Mouse (Mus musculus): ENCODE data around the gene Mgp.

Gene Mgp

DNA sequence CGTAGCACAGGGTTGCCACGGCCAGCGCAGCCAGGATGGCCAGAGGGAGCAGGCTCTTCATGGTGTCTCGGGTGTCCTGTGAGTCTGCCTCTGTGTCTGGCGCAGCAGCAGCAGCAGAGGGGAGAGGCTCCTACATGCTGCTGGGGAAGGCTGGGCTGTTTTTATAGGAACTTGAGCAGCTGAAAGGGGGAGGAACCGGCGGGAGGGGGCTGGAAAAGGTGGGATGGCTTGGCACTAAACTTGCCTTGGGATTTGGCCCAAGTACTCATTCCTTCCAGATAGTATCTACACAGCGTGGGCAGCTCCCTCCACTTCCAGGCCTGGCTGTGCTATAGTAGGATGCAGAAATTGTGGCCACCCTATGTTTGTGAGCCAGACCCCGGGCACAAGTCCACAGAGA lies at the start of gene Mgp:
Gene Mgp (minus strand): TSS at position 154 of the 400 bp plus-strand sequence.
- no peak for DNase-seq (ENCODE audit: low spot score)

DNA sequence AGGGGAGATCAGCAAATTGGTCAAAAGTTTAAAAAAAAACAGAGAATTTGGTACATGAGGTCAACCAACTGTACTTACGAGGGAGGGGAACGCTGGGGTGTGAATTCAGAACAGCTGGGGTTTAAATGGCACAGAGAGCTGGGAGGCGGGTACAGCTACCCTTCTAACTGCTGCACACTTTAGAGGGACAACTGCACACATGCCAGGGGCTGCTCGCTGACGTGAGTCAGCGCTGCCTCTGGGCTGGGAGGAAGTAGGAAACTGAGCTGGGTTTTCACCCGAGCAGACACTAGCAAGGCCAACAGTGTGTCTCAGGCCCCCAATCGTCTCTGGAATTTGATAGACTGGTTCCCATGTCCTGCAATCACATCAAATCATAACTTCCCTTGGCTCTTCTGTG lies 49.4 kb upstream of the Mgp start:
- DNase-seq (ENCODE audit: low spot score): no peak

DNA sequence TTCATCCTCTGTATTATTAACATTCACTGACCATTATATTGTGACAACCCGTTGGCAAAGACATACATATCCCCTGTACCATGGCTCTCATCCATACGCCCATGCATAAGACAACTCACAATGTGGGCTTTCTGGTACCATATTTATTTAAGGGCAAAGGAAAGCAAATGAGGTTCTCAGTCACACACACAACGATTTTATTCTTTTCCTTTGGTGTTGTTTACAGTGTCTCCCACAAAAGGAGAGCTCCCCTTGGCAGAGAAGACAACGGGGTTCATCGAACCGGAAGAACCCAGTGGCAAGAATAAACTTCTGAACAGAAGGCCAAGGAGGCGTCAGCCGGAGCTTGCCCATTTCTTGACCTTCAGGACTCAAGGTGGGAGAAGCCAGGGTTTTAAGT lies 47.9 kb upstream of the Mgp start, which contains the start of gene Pde6h:
Gene Pde6h (plus strand): TSS at position 301 of the 400 bp plus-strand sequence.
- no peak for DNase-seq (ENCODE audit: low spot score)

DNA sequence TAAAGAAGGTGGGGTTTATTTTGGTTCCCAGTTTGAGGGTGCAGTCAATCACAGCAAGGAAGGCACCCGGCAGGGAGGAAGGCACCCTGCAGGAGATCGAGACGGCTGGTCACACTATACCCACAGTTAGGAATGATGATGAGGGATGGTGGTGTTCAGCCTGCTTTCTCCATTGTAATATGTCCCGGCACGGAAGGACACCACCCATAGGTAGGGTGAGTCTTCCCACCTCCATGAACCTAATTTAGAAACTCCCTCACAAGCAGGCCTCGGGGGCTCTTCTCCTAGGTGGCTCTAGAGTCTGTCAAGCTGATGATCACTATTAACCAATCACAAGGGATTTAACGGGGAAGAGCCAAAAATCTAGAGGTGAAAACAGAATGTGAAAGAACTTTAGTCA lies 47.2 kb upstream of the Mgp start:
- DNase-seq (ENCODE audit: low spot score): no peak

DNA sequence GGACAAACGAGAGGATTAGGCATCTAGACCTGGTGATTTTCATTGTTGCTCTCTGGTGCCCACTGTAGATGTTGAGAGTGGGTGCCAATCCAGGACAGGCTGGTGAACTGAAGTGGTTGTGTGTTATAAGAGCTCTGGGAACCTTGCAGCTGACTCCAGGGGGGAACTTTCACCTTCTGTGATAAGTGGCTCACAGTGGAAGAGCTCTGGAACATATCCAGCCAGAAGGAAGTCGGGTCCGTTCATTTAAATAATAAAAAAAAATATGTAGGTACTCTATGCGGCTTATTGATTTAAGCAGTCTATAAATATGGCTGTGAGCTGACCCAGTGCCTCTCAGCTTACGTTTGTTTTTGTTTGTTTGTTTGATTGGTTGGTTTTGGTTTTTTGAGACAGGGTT lies 46.5 kb upstream of the Mgp start, which contains the start of gene Erp27:
Gene Erp27 (minus strand): TSS at position 101 of the 400 bp plus-strand sequence.
- DNase-seq (ENCODE audit: low spot score): no peak

DNA sequence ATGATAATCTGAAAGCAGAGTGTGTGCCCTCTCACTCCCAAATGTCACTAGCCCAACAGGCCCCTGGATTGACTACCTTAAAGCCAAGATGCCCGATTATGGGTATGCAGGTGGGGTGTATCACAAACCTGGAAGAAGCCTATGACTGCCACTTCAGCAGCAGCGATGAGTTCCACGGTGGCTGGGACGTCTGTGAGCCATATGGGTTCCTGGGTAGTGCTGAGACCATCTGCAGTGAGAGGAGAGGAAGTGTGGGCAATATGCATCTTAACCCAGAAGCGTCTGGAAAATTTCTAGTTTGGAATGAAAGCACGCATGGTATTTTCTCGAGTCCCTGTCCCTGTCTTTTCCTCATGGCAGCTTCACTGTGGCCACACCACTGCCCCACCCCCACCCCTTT lies 46.0 kb upstream of the Mgp start:
- peak; percentile 44 for DNase-seq (ENCODE audit: low spot score)

DNA sequence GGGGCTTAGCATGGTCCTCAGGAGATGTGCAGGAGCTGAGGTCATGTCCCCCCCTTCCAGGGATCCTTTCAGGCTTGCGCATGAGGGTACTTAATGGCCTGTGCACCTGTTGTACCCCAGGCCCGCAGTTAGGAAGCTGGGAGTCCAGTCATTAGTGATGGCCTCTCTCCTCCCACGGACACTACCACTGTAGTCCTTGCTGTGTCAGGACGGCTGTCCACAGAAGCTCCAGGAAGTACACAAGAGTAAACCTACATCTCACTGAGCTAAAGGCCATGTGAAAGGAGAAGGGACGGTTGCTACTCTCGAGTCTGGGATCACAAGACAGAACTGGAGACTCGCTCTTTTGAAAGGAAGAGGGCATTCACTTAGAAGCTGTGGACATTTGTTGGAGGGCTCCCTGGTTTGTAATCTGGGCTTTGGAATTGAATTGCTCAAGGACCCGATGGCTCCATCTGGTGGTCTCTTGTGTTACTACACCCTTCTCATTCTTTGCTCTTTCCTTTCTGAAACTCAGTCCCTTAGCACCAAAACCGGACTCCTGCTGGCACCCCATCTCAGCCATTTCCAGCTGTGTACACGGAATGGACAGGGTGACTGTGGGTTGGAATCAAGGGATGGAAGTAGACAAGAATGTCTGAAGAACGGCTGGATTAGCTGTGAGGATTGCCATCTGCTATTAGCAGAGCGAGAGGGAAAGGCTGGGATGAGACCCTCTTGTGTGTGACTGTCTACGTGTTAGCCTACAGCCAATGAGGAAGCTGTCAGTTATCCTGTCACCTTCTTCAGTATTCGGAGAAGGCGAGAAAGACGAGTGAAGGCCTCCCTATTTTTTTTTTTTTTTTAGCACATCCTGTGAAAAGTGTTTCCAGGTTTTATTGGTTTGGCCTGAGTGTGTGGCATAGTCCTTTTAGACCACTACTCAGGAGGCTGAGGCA lies 45.0 kb upstream of the Mgp start:
- peak; percentile 86 for DNase-seq (ENCODE audit: low spot score)

DNA sequence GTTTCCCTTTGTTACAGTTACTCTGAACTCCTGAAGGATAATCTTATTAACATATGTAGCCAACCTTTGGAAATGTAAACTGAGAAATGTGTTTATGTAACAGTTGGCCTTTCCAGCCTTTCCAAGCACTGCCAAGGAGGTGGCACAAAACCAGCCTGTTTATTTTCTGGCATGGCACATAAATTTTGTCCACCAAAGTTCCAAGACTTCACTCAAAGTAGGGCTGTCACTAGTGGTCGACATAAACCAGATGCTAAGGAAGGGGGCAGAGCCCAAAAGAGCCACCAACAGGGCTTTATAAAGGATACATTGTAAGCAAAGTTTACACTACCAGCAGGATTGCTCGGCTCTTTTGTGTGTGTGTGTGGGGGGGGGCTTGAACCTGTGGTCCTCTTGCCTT lies 42.3 kb upstream of the Mgp start:
- no peak for DNase-seq (ENCODE audit: low spot score)

DNA sequence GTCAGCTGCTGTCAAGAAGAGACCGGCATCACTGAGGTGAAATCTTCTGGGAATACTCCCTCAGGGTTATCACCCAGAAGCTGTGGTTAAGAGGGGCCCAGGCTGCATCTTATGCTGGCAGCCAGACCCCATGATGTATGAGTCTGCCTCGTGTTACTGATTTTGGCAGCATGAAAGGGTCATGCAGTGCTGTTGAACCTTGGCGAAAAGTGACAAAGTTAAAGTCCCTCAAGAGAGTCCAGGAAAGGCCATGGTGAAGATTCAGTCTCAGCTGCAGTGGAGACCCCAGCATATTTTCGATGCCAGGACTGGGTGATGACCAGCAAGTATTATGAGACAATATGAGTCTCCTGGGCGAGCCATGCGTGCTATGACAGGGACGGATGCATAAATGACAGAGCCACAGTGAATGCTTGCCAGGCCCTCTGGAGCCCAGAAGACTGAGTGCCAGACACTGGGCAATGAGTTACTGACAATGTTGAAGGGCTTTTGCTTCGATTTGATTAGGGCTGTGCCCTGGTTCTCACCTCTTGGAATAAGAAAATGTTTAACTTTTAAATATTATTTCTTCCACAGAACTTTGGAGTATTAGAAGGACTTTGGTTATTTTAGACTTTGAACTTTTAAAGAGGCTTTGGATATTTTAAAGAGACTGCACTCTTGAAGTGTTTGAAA lies 40.2 kb upstream of the Mgp start:
- DNase-seq (ENCODE audit: low spot score): no peak

DNA sequence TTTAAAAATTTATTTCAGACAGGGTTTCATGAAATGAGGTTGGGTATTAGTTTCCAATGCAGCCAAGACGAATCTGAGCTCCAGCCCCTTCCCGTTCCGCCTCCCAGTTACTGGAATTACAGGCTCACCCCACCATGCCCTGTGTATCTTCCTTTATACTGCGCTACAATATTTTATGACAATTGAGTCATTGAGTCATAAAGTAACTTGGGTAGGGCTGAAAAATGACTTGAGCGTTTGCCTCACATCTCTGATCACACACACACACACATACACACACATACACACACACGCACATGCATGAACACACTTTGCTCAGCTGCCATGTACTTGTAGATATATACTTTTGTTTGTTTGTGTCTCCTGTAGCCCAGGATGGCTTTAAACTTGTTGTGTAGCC lies 38.6 kb upstream of the Mgp start:
- DNase-seq (ENCODE audit: low spot score): no peak

DNA sequence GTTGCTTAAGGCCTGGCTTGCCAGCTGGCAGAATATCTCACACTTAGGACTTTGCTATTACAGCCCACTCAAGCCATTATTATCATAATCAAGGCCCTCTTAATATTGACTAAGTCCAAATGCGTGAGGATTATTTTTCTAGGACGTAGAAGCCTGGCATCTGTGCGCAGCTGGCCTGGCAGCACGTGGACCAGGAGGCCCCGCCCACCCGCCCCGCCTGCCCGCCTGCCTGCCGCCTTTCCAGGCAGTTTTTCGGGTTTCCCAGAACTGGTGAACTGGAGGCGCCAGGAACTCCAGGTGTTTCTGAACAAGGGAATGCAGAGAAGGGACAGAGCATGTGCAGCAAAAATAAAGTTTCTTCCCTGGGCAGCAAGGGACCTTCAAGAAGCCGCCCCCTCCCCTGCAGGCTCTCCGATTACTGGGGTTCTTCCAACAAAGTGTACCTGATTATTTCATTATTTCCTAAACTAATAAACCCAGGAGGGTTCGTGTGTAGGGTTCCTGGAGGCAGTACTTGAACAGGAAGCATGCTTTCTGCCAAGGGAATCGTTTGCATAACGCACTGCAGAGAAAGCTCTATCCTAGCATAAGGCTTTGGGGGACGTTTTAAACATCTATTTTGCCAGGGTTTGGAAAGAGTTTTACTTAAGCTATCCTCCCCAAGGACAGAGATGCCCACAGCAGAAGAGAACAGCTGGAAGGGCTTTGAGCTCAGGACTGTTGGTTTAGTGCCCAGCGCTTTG lies 37.9 kb upstream of the Mgp start:
- no peak for DNase-seq (ENCODE audit: low spot score)

DNA sequence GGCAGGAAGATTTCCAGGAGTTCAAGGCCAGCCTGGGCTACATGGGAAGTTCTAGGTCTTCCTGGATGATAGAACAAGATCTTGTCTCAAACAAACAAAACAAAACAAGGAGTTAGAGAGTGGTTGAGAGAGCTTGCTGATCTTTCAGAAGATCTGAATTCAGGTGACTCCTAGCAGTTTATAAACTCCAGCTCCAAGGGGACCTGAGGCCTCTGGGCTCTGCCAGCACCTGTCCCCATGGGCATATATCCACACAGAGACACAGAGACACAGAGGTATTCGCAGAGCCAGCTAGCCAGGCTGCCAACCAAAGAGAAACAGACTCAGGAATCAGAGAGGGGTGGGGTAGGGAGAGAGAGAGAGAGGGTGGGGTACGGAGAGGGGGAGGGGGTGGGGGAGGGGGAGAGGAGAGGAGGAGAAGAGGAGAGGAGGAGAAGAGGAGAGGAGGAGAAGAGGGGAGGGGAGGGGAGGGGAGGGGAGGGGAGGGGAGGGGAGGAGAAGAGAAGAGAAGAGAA lies 37.2 kb upstream of the Mgp start:
- DNase-seq (ENCODE audit: low spot score): no peak

DNA sequence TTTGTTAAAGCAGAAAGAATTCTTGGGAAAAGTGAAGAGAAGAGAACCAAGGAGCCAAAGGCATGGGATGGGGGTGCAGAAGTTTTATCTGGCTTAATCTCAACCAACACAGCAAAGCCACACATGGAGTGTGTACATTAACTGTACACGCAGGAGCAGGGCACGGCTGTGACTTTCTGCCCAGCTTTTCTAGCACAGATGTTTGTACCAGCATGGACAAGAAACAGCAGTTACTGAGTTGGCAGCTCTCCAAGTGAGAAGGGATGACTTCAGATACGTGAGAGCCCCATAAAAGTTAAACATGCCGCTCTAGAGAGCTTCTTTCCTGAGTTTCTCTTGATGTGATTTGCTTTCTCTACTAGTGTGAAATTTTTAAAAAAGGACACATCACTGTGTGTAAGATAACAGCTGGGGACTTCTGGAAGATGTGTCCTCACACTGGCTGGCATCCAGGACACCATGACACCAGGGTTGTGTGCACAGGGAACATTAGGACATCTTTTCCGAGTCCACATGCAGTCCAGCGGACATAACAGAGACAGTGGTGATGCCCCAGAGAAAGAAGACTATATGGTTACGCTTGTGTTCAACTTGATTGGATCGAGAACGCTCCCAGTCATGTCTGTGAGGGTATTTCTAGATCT lies 34.7 kb upstream of the Mgp start:
- DNase-seq (ENCODE audit: low spot score): no peak

DNA sequence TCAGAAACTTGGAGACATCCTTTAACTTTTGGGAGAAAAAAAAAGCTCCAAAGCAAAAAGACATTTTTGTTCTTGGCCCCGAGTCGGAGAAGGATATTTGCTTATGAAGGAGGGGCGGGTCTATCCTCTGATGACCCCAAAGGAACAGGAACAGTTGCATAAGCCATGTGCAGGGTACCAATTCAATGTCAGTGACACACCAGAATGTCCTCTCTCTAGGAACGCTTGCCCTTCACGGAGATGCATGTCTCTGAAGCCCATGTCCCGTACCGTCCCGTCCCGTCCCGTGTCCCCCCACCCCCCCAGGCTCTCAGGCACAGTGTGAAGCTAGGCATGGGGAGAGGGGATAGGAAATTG lies 31.3 kb upstream of the Mgp start:
- DNase-seq (ENCODE audit: low spot score): no peak

DNA sequence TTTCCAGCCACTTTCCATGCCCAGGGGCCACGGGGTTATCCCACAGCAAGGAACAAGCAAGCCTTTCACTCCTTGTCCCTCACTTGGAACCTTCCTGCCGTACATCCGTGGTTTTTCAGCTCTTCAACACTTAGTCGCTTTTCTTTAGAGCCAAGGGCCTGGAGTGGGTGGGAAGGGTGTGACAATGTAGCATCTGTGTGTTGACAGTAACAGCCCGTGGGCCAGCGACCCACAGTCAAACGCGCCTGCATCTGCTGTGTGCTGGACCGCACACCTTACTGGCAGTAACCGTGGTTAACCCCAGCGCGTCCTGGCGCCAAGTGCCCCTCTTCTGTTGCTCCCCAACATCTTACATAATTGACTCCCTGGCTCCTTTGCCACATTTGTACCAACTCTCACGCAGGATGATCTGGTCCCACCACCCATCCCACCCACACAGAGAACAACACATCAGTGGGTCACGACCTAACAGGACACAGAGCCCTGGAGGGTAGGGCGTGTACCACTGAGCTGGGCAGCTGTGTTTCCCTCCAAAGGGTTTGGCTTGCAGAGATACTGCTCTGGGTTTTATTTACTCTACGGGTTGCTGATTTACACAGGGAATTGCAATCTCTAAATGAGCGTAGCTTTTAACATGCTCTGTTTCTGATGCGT lies 30.8 kb upstream of the Mgp start:
- no peak for DNase-seq (ENCODE audit: low spot score)

DNA sequence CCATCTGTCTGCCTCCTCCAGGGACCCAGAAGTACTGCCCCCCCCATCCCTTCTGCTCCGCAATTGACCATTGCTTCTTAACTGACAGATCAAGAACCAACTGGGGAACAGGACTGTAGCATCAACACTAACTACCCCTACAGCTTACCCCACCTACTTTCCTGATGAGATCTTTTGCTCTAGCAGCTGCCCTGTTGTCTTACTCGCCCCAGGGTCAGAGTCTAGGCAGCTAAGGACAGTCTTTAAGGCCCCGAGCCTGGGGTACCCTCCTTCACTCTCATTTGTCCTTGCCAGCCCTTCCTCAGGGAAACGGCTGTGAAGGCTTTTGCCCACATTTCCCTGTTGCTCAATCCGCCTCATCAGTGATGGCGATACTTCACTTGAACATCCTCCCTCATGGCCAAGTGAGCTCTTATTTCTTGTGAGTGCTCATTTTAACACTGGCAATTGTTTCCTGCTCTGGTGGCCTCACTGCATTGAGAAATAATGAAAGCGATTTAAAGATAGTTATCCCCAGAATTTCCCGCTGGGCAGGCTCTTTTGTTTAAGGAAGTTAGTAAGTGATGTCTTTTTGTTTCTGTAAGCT lies 28.4 kb upstream of the Mgp start:
- no peak for DNase-seq (ENCODE audit: low spot score)

DNA sequence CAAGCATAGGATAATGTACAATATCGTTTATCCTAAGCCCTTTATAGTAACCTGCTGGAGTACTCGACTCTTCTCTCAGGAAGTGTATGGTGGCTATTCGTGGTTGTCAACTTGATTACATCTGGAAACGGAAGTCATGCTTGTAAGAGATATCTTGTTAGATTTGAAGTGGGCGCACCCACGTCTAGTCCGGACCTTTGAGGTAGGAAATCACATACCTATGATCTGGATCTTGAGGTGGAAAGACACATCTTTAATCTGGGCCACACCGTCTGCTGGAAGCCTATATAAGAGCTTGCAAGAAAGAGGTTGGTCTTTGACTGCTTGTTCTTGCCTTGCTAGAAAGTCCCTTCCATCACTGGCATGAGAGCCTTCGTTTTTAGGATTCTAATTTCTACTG lies 26.9 kb upstream of the Mgp start:
- DNase-seq (ENCODE audit: low spot score): no peak

DNA sequence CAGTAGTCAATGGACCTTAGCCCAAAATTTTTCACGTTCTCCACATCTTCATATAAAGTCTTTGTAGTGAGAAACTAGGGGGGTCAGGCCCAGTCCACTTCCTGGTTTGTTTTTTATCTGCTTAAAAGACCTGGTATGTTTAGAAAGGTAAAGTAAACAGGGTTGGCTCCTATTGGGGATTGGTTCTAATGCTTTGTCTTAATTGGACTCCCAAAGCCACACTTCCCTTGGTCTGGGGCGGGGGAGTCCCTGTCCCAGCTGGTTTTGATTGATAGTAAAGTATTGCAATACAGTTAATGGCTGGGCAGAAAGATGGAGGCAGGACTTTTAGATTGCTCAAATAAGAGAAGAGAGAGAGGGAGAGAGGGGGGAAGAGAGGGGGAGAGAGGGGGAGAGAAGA lies 25.4 kb upstream of the Mgp start:
- DNase-seq (ENCODE audit: low spot score): no peak

DNA sequence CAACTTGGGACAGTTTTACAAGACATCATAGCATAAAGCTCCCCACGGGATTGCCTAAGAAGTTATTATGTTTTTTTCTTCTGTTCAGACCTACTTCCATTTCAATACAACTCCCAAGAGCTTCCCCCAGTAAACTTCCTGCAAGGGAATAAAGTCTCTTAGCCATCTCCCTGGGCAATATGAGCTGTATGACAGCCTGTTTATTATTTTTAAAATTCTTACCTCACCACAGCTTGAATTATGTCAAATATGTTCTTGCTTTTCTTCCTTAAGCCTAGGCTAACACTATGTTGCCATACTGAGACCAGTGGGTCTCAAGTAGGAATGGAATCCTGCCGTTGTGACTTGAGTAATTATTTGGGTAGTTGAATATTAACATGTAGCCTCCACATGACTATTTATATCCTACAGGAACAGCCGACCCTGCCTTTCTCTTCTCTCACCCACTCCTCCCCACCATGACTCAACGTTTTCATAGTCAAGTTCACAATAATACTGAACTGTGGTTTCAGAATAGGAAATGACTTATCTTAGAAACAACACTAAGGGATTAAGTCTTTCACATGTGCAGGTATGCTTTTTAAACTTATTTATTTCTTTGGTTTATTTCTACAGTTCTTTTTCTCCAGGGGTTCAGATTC lies 24.9 kb upstream of the Mgp start:
- DNase-seq (ENCODE audit: low spot score): no peak

DNA sequence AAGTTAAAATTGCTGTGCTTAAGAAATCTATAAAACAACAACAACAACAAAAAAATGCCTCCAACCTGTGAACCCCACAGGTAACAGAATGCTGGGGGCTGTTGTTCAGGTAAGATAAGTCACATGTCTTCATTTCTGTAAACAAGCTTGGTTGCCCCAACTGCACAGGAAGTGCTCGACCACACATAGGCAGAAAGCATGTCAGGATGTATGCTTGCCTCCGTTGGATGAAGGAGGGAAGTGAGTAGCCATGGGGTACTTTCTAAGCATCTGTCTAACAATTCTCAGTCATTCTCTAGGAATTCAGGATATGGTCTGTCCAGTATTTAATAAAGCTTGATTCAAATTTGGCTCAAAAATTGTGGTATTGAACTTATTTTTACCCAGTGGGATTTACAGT lies 23.3 kb upstream of the Mgp start:
- no peak for DNase-seq (ENCODE audit: low spot score)

DNA sequence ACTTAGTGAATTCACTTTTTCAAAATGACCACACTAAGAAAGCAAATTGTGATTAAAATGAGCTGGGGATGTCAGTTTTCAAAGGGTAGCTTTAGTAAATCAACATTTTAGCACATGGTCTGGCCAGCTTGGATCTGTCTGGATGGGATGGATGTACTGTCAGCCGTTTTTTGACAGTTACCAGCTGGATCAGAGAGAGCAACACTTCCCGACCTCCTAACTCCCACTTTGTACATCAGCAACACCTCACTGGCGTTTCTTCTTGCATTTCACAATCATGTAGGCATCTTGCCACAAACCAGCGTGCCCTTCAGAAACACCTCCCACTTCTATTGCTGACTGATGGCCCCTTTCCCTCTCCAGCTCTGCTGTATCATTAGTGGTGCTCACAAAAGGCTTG lies 22.6 kb upstream of the Mgp start:
- DNase-seq (ENCODE audit: low spot score): no peak

Data from layer of hippocampus, adult 11-12 months (tissue).